Mouse (Mus musculus): ENCODE data around the gene Pigt. TPM values are rescaled to one million over a fixed set of nuclear protein-coding genes. Genes with fewer than 3 reads are reported as not detected.

Pigt gene
- polyA plus RNA-seq, 1 experiment: 118 TPM

GRCm38 (mm10) chr2:164551502-164551901 lies 54.2 kb downstream of the Pigt start:
- 87% methylated on average over 9 of the region's 9 CpGs for WGBS

More at GRCm38 (mm10) chr2:164551502-164551901, 54.2 kb downstream of the Pigt start:
- DNase-seq (ENCODE audit: low read depth, low spot score): no peak

Other genes starting within 250 kb of the Pigt start
- gene Svs3b, start 240.9 kb upstream of the Pigt start, polyA plus RNA-seq (2012; rRNA removed): not detected in 2 replicates
- gene Svs4, start 219.1 kb upstream of the Pigt start, polyA plus RNA-seq (2012; rRNA removed): not detected in 2 replicates
- not detected in 2 replicates for gene Svs3a, start 208.3 kb upstream of the Pigt start, polyA plus RNA-seq (2012; rRNA removed)
- not detected in 2 replicates for gene Svs6, start 180.8 kb upstream of the Pigt start, polyA plus RNA-seq (2012; rRNA removed)
- gene Svs5, start 164.8 kb upstream of the Pigt start, polyA plus RNA-seq (2012; rRNA removed): not detected in 2 replicates
- 24.9 and 38.0 TPM in 2 replicates for gene Slpi, start 108.4 kb upstream of the Pigt start, polyA plus RNA-seq (2012; rRNA removed)
- gene Rbpjl, start 94.4 kb upstream of the Pigt start, polyA plus RNA-seq (2012; rRNA removed): not detected in 2 replicates
- 0.27 and 0.57 TPM in 2 replicates for gene Matn4, start 92.4 kb upstream of the Pigt start, polyA plus RNA-seq (2012; rRNA removed)
- 70.6 and 77.3 TPM in 2 replicates for gene Sdc4, start 53.6 kb upstream of the Pigt start, polyA plus RNA-seq (2012; rRNA removed)
- 104 and 111 TPM in 2 replicates for gene Sys1, start 40.6 kb upstream of the Pigt start, polyA plus RNA-seq (2012; rRNA removed)
- gene Gm20458, start 36.6 kb upstream of the Pigt start, polyA plus RNA-seq (2012; rRNA removed): 25.6 and 40.2 TPM in 2 replicates
- not detected in 2 replicates for gene Trp53tg5, start 23.8 kb upstream of the Pigt start, polyA plus RNA-seq (2012; rRNA removed)
- gene Dbndd2, start 11.4 kb upstream of the Pigt start, polyA plus RNA-seq (2012; rRNA removed): 69.4 and 96.9 TPM in 2 replicates
- 1.4 and 3.5 TPM in 2 replicates for gene Wfdc2, start 64.9 kb downstream of the Pigt start, polyA plus RNA-seq (2012; rRNA removed)
- not detected in 2 replicates for gene Spint3, start 75.9 kb downstream of the Pigt start, polyA plus RNA-seq (2012; rRNA removed)
- gene Wfdc6a, start 87.9 kb downstream of the Pigt start, polyA plus RNA-seq (2012; rRNA removed): 0.29 TPM in 1 of 2 replicates, not detected in the other
- gene Eppin, start 96.1 kb downstream of the Pigt start, polyA plus RNA-seq (2012; rRNA removed): not detected in 2 replicates
- not detected in 2 replicates for gene Wfdc6b, start 116.0 kb downstream of the Pigt start, polyA plus RNA-seq (2012; rRNA removed)
- 0.05 TPM in 1 of 2 replicates, not detected in the other for gene Wfdc8, start 116.1 kb downstream of the Pigt start, polyA plus RNA-seq (2012; rRNA removed)
- gene Wfdc16, start 141.3 kb downstream of the Pigt start, polyA plus RNA-seq (2012; rRNA removed): 0.14 TPM in 1 of 2 replicates, not detected in the other
- gene Wfdc10, start 158.5 kb downstream of the Pigt start, polyA plus RNA-seq (2012; rRNA removed): 0.73 TPM in 1 of 2 replicates, not detected in the other
- not detected in 2 replicates for gene Wfdc9, start 159.1 kb downstream of the Pigt start, polyA plus RNA-seq (2012; rRNA removed)
- not detected in 2 replicates for gene Wfdc11, start 176.6 kb downstream of the Pigt start, polyA plus RNA-seq (2012; rRNA removed)
- gene Wfdc13, start 187.6 kb downstream of the Pigt start, polyA plus RNA-seq (2012; rRNA removed): 0.10 and 0.32 TPM in 2 replicates
- gene Spint4, start 201.0 kb downstream of the Pigt start, polyA plus RNA-seq (2012; rRNA removed): not detected in 2 replicates
- gene Spint5, start 217.8 kb downstream of the Pigt start, polyA plus RNA-seq (2012; rRNA removed): not detected in 2 replicates
- gene Wfdc3, start 248.4 kb downstream of the Pigt start, polyA plus RNA-seq (2012; rRNA removed): 0.19 and 0.22 TPM in 2 replicates
- gene Dnttip1, start 248.5 kb downstream of the Pigt start, polyA plus RNA-seq (2012; rRNA removed): 17.3 and 27.6 TPM in 2 replicates

All from large intestine, adult 2 months (tissue).